Mouse (Mus musculus): ENCODE results near the gene Ttc38.

GRCm38 (mm10) chr15:85893871-85894270, 61.8 kb downstream of the Ttc38 start:
- no peak for TF ChIP-seq CTCF (IDR thresholded peaks at IDR 0.05; ENCODE audit: low read depth, low read length)
- TF ChIP-seq POLR2A (IDR thresholded peaks at IDR 0.05; ENCODE audit: borderline replicate concordance, low read depth, low read length), result no peak
